Mouse (Mus musculus) embryo, embryonic 11.5 days (tissue): Measurements from ENCODE around the gene E2f3.

Experiments used
- DNase-seq: peaks from one replicate; pipeline ENCODE4 v3.0.0-alpha.2; 2012; ENCODE audit warnings: low read depth, low spot score

Gene E2f3

GRCm38 (mm10) chr13:29979140-29979564, 6.7 kb downstream of the E2f3 start:
- no peak for DNase-seq

- DNase-seq = no peak
Measured at GRCm38 (mm10) chr13:29977358-29977757, 8.5 kb downstream of the E2f3 start.

GRCm38 (mm10) chr13:29974066-29974465, 11.8 kb downstream of the E2f3 start:
- no peak for DNase-seq

GRCm38 (mm10) chr13:29973610-29974009, 12.3 kb downstream of the E2f3 start:
- DNase-seq = no peak

- no peak for DNase-seq
Measured at GRCm38 (mm10) chr13:29970333-29970732, 15.5 kb downstream of the E2f3 start.

GRCm38 (mm10) chr13:29968636-29969035, 17.2 kb downstream of the E2f3 start:
- DNase-seq = no peak

- DNase-seq = no peak
Measured at GRCm38 (mm10) chr13:29967367-29967766, 18.5 kb downstream of the E2f3 start.

GRCm38 (mm10) chr13:29966966-29967365, 18.9 kb downstream of the E2f3 start:
- DNase-seq = no peak

- no peak for DNase-seq
Measured at GRCm38 (mm10) chr13:29964087-29964486, 21.8 kb downstream of the E2f3 start.

GRCm38 (mm10) chr13:29960416-29960815, 25.4 kb downstream of the E2f3 start:
- no peak for DNase-seq

GRCm38 (mm10) chr13:29957731-29958254, 28.1 kb downstream of the E2f3 start:
- peak; percentile 7 for DNase-seq

GRCm38 (mm10) chr13:29956821-29957421, 28.9 kb downstream of the E2f3 start:
- DNase-seq = no peak

- DNase-seq = no peak
Measured at GRCm38 (mm10) chr13:29955296-29955695, 30.6 kb downstream of the E2f3 start.

GRCm38 (mm10) chr13:29954741-29955140, 31.1 kb downstream of the E2f3 start:
- DNase-seq = no peak

- DNase-seq = no peak
Measured at GRCm38 (mm10) chr13:29953417-29954045, 32.3 kb downstream of the E2f3 start.

- no peak for DNase-seq
Measured at GRCm38 (mm10) chr13:29946045-29946444, 39.8 kb downstream of the E2f3 start.

GRCm38 (mm10) chr13:29944915-29945570, 40.8 kb downstream of the E2f3 start:
- no peak for DNase-seq

- no peak for DNase-seq
Measured at GRCm38 (mm10) chr13:29944493-29944892, 41.4 kb downstream of the E2f3 start.

GRCm38 (mm10) chr13:29943541-29944039, 42.3 kb downstream of the E2f3 start:
- DNase-seq = no peak

- no peak for DNase-seq
Measured at GRCm38 (mm10) chr13:29940071-29940470, 45.8 kb downstream of the E2f3 start.

GRCm38 (mm10) chr13:29939399-29939798, 46.5 kb downstream of the E2f3 start:
- DNase-seq = no peak

- no peak for DNase-seq
Measured at GRCm38 (mm10) chr13:29938776-29939175, 47.1 kb downstream of the E2f3 start.

- no peak for DNase-seq
Measured at GRCm38 (mm10) chr13:29926168-29926567, 59.7 kb downstream of the E2f3 start.
